Mouse (Mus musculus): ENCODE data around the gene Lrrc73.

Gene Lrrc73

DNA sequence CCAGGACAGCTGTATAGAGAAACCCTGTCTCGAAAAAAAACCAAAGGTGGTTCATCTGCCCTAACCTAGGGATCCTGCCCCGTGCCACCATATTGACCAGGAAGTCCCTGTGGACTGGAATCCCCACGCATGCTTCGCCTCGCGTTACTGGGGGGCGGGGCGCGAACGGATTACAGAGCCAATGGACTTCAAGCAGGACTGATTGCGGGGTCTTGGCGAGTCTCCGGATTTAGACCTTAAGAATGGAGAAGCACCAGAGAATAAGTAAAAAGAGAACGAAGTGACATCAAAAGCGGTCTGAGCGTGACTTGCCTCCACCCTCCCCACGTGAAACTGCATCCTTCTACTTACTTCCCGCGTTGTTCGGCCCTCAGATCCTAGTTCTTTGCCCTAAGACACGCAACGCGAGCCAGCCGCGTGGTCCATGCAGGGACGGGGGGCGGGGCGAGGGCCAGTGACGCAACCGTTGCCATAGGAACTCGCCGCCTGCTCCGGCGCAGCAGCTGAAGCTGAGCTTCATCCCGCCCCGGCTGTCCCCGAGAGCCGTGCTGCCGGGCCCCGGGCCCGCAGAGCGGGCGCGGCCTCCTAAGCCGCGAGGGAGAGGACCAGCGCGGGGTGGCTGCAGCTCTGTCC is at the start of gene Lrrc73:
Lrrc73 (plus strand) TSS at position 80 of the 633 bp plus-strand sequence.
- in situ Hi-C loops (cut with MboI; ENCODE audit: low pct_unique_long_range_greater_than_20kb in 1 of 2, low sequenced_read_pairs in 2 of 2, unreplicated experiment in 1 of 2) = no loop called here

DNA sequence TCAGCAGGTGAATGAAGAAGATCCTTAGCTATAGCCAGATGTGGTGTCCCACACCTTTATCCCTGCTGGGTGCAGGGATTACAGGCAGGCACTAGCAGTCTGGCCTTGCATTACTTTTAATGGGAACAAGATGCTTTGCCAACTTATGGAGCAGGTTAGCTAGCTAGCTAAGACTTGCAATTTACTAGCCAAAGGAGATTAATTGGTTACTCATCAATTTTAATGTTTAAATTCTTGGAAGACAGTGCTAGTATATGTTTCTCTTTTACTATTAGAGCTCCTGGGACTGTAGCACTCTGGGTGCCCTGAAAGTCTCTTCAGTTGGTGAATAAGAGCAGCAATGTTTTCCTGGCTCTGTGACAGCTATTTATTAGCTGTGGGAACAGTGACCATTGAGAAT is 46.7 kb upstream of the Lrrc73 start:
- in situ Hi-C loops (cut with MboI; ENCODE audit: low pct_unique_long_range_greater_than_20kb in 1 of 2, low sequenced_read_pairs in 2 of 2, unreplicated experiment in 1 of 2) = loop anchor here (5.0 to 25.0 kb wide), 2 partner anchors 41 to 769 kb away; partner anchors contain the start of genes Cdc5l (in 2 of the 2), Polr1c (in 1 of the 2) and Yipf3 (in 1 of the 2)

- in situ Hi-C loops (cut with MboI; ENCODE audit: low pct_unique_long_range_greater_than_20kb in 1 of 2, low sequenced_read_pairs in 2 of 2, unreplicated experiment in 1 of 2) = loop anchor here (25.0 kb wide), 1 partner anchor 773 kb away; the partner anchor contains the start of gene Cdc5l (in 2 of the 2)
Observed at GRCm38 (mm10) chr17:46210550-46210949, 42.8 kb upstream of the Lrrc73 start.

GRCm38 (mm10) chr17:46221601-46222000 is 31.7 kb upstream of the Lrrc73 start:
- in situ Hi-C loops (cut with MboI; ENCODE audit: low pct_unique_long_range_greater_than_20kb in 1 of 2, low sequenced_read_pairs in 2 of 2, unreplicated experiment in 1 of 2) = loop anchor here (25.0 kb wide), 1 partner anchor 784 kb away; the partner anchor contains the start of gene Cdc5l (in 2 of the 2)

- in situ Hi-C loops (cut with MboI; ENCODE audit: low pct_unique_long_range_greater_than_20kb in 1 of 2, low sequenced_read_pairs in 2 of 2, unreplicated experiment in 1 of 2) = loop anchor here in 1 of 2 experiments (25.0 kb wide), 1 partner anchor 735 kb away; no protein-coding TSS in a partner anchor
Observed at GRCm38 (mm10) chr17:46227576-46227975, 25.8 kb upstream of the Lrrc73 start.

GRCm38 (mm10) chr17:46236067-46236466 is 17.3 kb upstream of the Lrrc73 start:
- in situ Hi-C loops (cut with MboI; ENCODE audit: low pct_unique_long_range_greater_than_20kb in 1 of 2, low sequenced_read_pairs in 2 of 2, unreplicated experiment in 1 of 2) = loop anchor here in 1 of 2 experiments (25.0 kb wide), 1 partner anchor 726 kb away; no protein-coding TSS in a partner anchor

DNA sequence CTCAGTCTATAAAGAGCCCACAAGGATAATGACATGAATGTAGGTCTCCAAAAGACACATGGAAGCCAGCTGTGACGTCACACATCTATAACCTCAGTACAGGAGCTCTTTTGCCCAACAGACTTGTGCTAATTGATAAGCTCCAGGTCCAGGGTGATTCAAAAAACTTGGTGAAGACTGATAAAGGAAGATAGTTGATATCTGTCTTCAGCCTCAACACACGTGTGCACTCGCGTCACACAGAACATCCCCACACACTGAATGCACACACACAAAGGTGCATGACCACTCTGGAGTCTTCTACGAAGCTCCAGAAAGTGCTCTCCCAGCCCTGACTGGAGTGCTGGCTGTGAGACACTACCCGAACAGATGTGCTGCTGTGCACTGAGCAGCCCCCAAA is 16.3 kb upstream of the Lrrc73 start:
- in situ Hi-C loops (cut with MboI; ENCODE audit: low pct_unique_long_range_greater_than_20kb in 1 of 2, low sequenced_read_pairs in 2 of 2, unreplicated experiment in 1 of 2) = loop anchor here in 1 of 2 experiments (25.0 kb wide), 1 partner anchor 725 kb away; no protein-coding TSS in a partner anchor

GRCm38 (mm10) chr17:46237480-46237879 is 15.9 kb upstream of the Lrrc73 start:
- in situ Hi-C loops (cut with MboI; ENCODE audit: low pct_unique_long_range_greater_than_20kb in 1 of 2, low sequenced_read_pairs in 2 of 2, unreplicated experiment in 1 of 2) = loop anchor here in 1 of 2 experiments (25.0 kb wide), 1 partner anchor 725 kb away; no protein-coding TSS in a partner anchor

DNA sequence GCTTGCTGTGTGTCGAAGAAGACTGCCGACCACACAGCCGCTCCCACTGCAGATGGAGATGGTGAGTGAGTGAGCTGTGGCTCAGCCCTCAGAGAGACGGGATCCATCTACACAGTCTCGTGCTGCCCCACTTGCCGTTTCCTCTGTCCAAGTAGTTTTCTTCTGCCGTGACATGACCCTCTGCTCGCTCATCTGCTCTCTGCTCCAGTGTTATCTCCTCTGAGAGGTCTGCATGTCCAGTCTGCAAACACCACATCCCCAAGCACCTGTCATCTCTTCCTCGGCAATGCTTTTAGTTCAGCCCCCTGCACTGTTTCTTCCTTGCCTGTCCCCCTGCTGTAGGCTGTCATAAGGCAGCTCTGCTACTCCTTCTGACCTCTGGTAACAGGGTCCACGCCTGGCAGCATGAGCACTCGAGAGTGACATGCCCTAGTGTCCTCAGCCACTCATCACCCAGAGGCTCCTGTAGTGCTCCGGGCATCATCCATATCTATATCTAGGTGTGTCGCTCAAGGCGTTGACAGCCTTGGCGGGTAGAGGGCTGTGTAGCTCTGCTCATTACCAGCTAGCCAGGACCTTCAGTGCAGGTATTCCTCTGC is 13.7 kb upstream of the Lrrc73 start:
- in situ Hi-C loops (cut with MboI; ENCODE audit: low pct_unique_long_range_greater_than_20kb in 1 of 2, low sequenced_read_pairs in 2 of 2, unreplicated experiment in 1 of 2) = loop anchor here in 1 of 2 experiments (25.0 kb wide), 1 partner anchor 723 kb away; no protein-coding TSS in a partner anchor

DNA sequence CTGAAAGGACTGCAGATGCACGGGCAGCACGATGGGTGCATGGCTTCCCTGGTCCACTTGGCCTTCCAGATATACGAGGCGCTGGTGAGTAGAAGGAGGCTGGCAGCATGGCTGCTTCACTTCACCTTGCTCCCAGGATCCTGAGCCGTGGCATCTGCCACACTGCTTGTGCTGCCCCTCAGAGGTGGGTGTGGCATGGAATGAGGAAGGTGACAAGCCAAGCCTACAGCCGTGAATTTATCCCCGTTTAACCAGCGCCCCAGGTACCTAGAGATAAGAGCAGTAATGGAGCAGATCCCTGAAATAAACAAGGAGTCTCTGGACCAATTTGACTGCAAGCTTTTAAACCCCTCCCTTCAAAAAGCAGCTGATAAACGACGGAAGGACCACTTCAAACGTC is 11.9 kb upstream of the Lrrc73 start:
- in situ Hi-C loops (cut with MboI; ENCODE audit: low pct_unique_long_range_greater_than_20kb in 1 of 2, low sequenced_read_pairs in 2 of 2, unreplicated experiment in 1 of 2) = loop anchor here in 1 of 2 experiments (25.0 kb wide), 1 partner anchor 721 kb away; no protein-coding TSS in a partner anchor

DNA sequence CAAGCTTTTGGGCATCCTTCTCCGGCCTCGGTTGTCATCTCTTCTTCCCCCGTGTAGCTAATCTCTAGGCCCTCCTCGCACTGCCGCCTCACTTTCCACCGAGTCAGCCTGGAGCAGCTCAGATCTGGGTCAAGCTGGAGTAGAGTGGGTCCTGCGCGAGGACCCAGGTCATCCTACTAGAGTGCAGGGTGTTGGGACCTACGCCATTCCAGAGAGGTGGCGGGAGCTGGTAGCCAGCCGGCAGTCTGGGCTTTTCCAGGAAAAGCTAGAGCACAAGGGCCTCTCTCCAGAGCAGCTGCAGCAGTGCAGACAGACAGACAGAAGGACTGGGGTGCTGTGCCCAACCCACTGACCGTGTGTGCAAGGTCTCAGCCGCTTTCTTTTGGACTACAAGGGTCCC is 11.1 kb upstream of the Lrrc73 start:
- in situ Hi-C loops (cut with MboI; ENCODE audit: low pct_unique_long_range_greater_than_20kb in 1 of 2, low sequenced_read_pairs in 2 of 2, unreplicated experiment in 1 of 2) = loop anchor here in 1 of 2 experiments (25.0 kb wide), 1 partner anchor 720 kb away; no protein-coding TSS in a partner anchor

- in situ Hi-C loops (cut with MboI; ENCODE audit: low pct_unique_long_range_greater_than_20kb in 1 of 2, low sequenced_read_pairs in 2 of 2, unreplicated experiment in 1 of 2) = loop anchor here in 1 of 2 experiments (25.0 kb wide), 1 partner anchor 719 kb away; no protein-coding TSS in a partner anchor
Observed at GRCm38 (mm10) chr17:46242993-46243392, 10.3 kb upstream of the Lrrc73 start.

- in situ Hi-C loops (cut with MboI; ENCODE audit: low pct_unique_long_range_greater_than_20kb in 1 of 2, low sequenced_read_pairs in 2 of 2, unreplicated experiment in 1 of 2) = loop anchor here in 1 of 2 experiments (25.0 kb wide), 1 partner anchor 719 kb away; no protein-coding TSS in a partner anchor
Observed at GRCm38 (mm10) chr17:46243624-46244023, 9.7 kb upstream of the Lrrc73 start.

- in situ Hi-C loops (cut with MboI; ENCODE audit: low pct_unique_long_range_greater_than_20kb in 1 of 2, low sequenced_read_pairs in 2 of 2, unreplicated experiment in 1 of 2) = loop anchor here in 1 of 2 experiments (25.0 kb wide), 1 partner anchor 718 kb away; no protein-coding TSS in a partner anchor
Observed at GRCm38 (mm10) chr17:46244579-46244978, 8.8 kb upstream of the Lrrc73 start.

GRCm38 (mm10) chr17:46247512-46248188 is 5.7 kb upstream of the Lrrc73 start, which contains the start of the genes Polr1c and Yipf3:
TSS of gene Polr1c (minus strand) at chr17:46248054.
TSS of gene Yipf3 (plus strand) at chr17:46248080.
- in situ Hi-C loops (cut with MboI; ENCODE audit: low pct_unique_long_range_greater_than_20kb in 1 of 2, low sequenced_read_pairs in 2 of 2, unreplicated experiment in 1 of 2) = loop anchor here (5.0 to 25.0 kb wide), 2 partner anchors 40 to 715 kb away; no protein-coding TSS in a partner anchor

DNA sequence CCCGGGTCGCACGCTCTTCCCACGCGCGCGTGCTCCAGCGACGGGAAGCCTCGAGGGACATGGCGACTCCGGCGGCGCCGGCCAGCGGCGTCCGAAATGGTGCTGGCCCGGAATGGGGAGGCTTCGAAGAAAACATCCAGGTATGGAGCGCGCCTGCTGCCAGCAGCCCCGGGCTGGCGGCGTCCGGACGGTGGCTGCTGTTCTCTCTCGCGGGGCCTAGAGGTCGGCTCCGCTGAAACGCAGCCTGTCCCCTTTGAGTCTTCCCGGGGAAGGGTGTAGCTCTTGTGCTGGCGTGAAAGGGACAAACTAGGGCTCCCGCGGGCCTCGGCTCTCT is 5.2 kb upstream of the Lrrc73 start:
- in situ Hi-C loops (cut with MboI; ENCODE audit: low pct_unique_long_range_greater_than_20kb in 1 of 2, low sequenced_read_pairs in 2 of 2, unreplicated experiment in 1 of 2) = loop anchor here (5.0 to 25.0 kb wide), 2 partner anchors 41 to 714 kb away; no protein-coding TSS in a partner anchor

GRCm38 (mm10) chr17:46251174-46251573 is 2.2 kb upstream of the Lrrc73 start:
- in situ Hi-C loops (cut with MboI; ENCODE audit: low pct_unique_long_range_greater_than_20kb in 1 of 2, low sequenced_read_pairs in 2 of 2, unreplicated experiment in 1 of 2) = no loop called here
